Mouse (Mus musculus): ENCODE results near the gene Kif7. TPM values are rescaled to one million over a fixed set of nuclear protein-coding genes. Genes with fewer than 3 reads are reported as not detected.
A peak's percentile ranks its signal among the peaks of the same experiment; 100 is the strongest.

The Kif7 gene
- polyA plus RNA-seq, 1 experiment, result 1.4 TPM

DNA sequence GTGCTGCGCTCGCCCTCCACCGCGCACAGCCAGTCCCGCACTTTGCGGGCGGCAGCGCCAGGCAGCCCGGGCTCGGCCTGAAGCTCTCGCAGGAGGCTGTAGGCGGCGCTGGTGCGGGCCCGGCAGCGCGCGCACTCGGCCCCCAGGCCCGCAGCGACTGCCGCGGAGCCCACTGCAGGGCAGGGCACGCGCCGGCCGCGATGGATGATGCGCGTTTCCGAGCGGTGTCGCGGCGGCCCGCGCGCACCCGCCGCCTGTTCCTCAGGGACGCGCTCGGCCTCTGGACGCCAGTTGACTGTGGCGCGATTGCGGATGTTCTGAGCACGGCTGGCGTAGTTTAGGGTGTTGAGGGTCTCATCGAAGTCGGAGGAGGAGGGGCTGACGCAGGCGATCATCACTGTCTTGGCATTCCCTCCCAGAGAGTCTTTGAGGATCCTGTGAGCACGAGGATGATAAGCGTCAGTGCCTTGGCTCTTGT is 5.4 kb downstream of the Kif7 start:
- 2% methylated on average over 55 of the region's 55 CpGs for WGBS

DNA sequence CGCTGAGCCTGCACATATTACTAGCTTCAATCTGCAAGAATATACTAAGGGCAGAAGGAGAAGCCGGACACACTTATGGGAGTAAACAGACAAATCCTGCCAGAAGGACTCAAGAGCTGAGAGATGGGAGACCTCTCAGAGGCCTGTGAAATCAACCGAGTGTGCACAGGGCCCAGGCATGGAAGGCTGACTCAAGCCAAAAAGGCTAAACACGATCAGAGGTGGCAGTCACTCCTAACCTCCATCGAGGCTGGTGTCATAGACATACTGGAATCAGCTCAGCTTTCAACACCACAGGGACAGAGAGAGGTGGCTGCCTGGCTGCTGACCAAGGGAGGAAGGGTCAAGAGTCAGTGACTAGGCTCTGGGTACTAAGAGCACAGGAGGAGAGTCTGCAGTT is 10.3 kb downstream of the Kif7 start:
- DNase-seq, result no peak
- Histone ChIP-seq H3K4me3 (replicated peaks; ENCODE audit: insufficient read depth, low read depth, low read length) (no peak overlapping the region), H3K27me3 (ENCODE audit: control insufficient read depth, insufficient read depth, low read length) (no peaks in the 10 kb centered on the region), H3K27ac (ENCODE audit: insufficient read depth, low read length) (no peak overlapping the region), H3K4me1 (ENCODE audit: control insufficient read depth, insufficient read depth, low read length) (no peaks in the 10 kb centered on the region)
- WGBS, result 85% methylated on average over 5 of the region's 5 CpGs
- no peak for TF ChIP-seq CTCF (IDR thresholded peaks at IDR 0.05; ENCODE audit: borderline replicate concordance, insufficient read depth, low read depth, low read length)
- no peak for TF ChIP-seq POLR2A (IDR thresholded peaks at IDR 0.05; ENCODE audit: borderline replicate concordance, insufficient read depth, low read length)

More for the DNA sequence above, 5.4 kb downstream of the Kif7 start:
- peak overlapping the region; percentile 95 for H3K4me3 ChIP-seq (replicated peaks; ENCODE audit: insufficient read depth, low read depth, low read length)
- no peaks in the 10 kb centered on the region for H3K27me3 ChIP-seq (ENCODE audit: control insufficient read depth, insufficient read depth, low read length)
- peak; percentile 67 to 73 for DNase-seq
- no peaks in the 10 kb centered on the region for H3K4me1 ChIP-seq (ENCODE audit: control insufficient read depth, insufficient read depth, low read length)
- no peak overlapping the region for H3K27ac ChIP-seq (ENCODE audit: insufficient read depth, low read length)
- peak; percentile 28; the same call in 1 of the 2 replicates for TF ChIP-seq CTCF (IDR thresholded peaks at IDR 0.05; ENCODE audit: borderline replicate concordance, insufficient read depth, low read depth, low read length)
- TF ChIP-seq POLR2A (IDR thresholded peaks at IDR 0.05; ENCODE audit: borderline replicate concordance, insufficient read depth, low read length), result 0 out of 2 replicates have a peak, but pooled peaks have one; percentile 30

DNA sequence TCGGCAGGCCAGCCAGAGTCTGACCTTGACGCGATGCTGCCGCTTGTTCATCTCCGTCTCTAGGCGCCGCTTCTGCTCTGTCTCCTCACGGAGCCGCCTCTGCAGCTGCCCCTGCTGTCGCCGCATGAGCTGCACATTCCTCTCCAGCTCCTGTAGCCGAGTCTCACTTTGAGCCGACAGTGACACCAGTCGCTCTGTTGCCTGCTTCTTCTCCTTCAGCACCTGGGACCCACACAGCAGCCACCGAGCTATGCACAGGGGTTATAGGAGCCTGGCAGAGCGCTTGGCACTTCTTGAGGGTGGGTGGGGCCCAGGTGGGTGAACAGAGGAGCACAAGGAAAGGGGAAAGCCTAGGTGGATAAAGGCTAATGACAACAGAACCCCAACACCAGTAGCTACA is 12.8 kb downstream of the Kif7 start:
- no peak for DNase-seq
- TF ChIP-seq CTCF (IDR thresholded peaks at IDR 0.05; ENCODE audit: borderline replicate concordance, insufficient read depth, low read depth, low read length), result no peak
- WGBS, result 76% methylated on average over 16 of the region's 16 CpGs
- H3K27me3 ChIP-seq (ENCODE audit: control insufficient read depth, insufficient read depth, low read length), result no peaks in the 10 kb centered on the region
- no peaks in the 10 kb centered on the region for H3K4me1 ChIP-seq (ENCODE audit: control insufficient read depth, insufficient read depth, low read length)
- H3K27ac ChIP-seq (ENCODE audit: insufficient read depth, low read length), result no peak overlapping the region
- H3K4me3 ChIP-seq (replicated peaks; ENCODE audit: insufficient read depth, low read depth, low read length), result no peak overlapping the region

DNA sequence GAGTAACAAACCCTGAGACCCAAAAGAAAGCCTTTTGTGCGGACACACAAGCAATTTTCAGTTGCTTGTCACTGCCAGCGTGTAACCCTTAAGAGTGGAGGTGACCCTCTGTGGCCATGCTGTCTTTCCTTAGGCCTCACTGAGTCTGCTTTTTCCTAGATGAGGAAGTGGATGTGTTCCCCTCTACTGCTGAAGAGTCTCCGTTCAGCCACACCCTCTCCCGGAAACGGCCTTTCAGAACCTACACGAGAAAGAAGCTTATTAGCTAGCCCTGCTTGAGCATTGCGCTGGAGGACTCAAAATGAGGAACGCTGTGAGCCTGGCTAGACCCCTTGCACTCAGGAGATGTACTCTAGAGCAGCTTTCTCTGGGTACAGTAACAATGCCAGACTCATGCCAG is 19.0 kb downstream of the Kif7 start:
- TF ChIP-seq POLR2A (IDR thresholded peaks at IDR 0.05; ENCODE audit: borderline replicate concordance, insufficient read depth, low read length) (no peak), CTCF (IDR thresholded peaks at IDR 0.05; ENCODE audit: borderline replicate concordance, insufficient read depth, low read depth, low read length) (no peak)
- H3K27me3 ChIP-seq (ENCODE audit: control insufficient read depth, insufficient read depth, low read length), result no peaks in the 10 kb centered on the region
- 86% methylated on average over 8 of the region's 8 CpGs for WGBS
- no peak for DNase-seq
- no peaks in the 10 kb centered on the region for H3K4me1 ChIP-seq (ENCODE audit: control insufficient read depth, insufficient read depth, low read length)
- no peak overlapping the region for H3K4me3 ChIP-seq (replicated peaks; ENCODE audit: insufficient read depth, low read depth, low read length)
- H3K27ac ChIP-seq (ENCODE audit: insufficient read depth, low read length), result no peak overlapping the region

- 94% methylated on average over 2 of the region's 2 CpGs for WGBS
- no peak for DNase-seq
- Histone ChIP-seq H3K4me3 (replicated peaks; ENCODE audit: insufficient read depth, low read depth, low read length) (no peak overlapping the region), H3K27me3 (ENCODE audit: control insufficient read depth, insufficient read depth, low read length) (no peaks in the 10 kb centered on the region), H3K4me1 (ENCODE audit: control insufficient read depth, insufficient read depth, low read length) (no peaks in the 10 kb centered on the region), H3K27ac (ENCODE audit: insufficient read depth, low read length) (no peak overlapping the region)
- TF ChIP-seq CTCF (IDR thresholded peaks at IDR 0.05; ENCODE audit: borderline replicate concordance, insufficient read depth, low read depth, low read length), result no peak
- no peak for TF ChIP-seq POLR2A (IDR thresholded peaks at IDR 0.05; ENCODE audit: borderline replicate concordance, insufficient read depth, low read length)
Observed at GRCm38 (mm10) chr7:79680231-79680630, 35.3 kb downstream of the Kif7 start.

GRCm38 (mm10) chr7:79679186-79679585 is 36.3 kb downstream of the Kif7 start:
- no peak overlapping the region for H3K27ac ChIP-seq (ENCODE audit: insufficient read depth, low read length)
- no peaks in the 10 kb centered on the region for H3K27me3 ChIP-seq (ENCODE audit: control insufficient read depth, insufficient read depth, low read length)
- DNase-seq, result no peak
- no peak for TF ChIP-seq CTCF (IDR thresholded peaks at IDR 0.05; ENCODE audit: borderline replicate concordance, insufficient read depth, low read depth, low read length)
- no peak for TF ChIP-seq POLR2A (IDR thresholded peaks at IDR 0.05; ENCODE audit: borderline replicate concordance, insufficient read depth, low read length)
- no peak overlapping the region for H3K4me3 ChIP-seq (replicated peaks; ENCODE audit: insufficient read depth, low read depth, low read length)
- no peaks in the 10 kb centered on the region for H3K4me1 ChIP-seq (ENCODE audit: control insufficient read depth, insufficient read depth, low read length)

DNA sequence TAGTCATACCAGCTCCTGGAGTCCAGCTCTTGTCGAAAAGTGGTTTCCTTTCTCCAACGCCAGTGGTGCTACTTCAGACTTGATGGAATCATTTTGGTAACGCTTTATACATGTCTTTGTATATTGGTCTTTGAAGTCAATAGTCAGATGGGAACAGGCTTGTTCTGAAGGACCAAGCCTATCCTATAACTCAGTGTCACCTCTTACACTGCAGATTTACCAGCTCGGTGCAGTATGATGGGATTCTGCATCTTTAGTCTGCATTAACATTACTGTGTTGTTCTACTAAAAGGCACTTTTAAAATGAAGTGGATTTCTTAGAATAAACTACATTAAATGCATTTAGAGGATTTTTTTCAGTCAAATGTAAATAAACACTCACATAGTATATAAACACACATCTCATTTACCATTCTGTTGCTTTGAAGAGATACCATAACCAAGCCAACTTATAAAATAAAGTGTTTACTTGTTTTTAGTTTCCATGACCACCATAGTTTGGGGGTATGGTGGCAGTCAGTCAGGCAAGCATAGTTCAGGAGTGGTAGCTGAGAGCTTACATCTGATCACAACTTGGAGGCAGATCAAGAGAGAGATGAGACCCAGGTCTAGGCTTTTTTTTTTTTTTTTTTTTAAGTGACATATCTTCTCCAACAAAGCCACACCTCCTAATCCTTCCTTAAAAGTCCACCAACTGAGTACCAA is 44.5 kb downstream of the Kif7 start:
- no peak overlapping the region for H3K4me3 ChIP-seq (replicated peaks; ENCODE audit: insufficient read depth, low read depth, low read length)
- no peak for TF ChIP-seq POLR2A (IDR thresholded peaks at IDR 0.05; ENCODE audit: borderline replicate concordance, insufficient read depth, low read length)
- H3K4me1 ChIP-seq (ENCODE audit: control insufficient read depth, insufficient read depth, low read length), result no peaks in the 10 kb centered on the region
- 92% methylated on average over 4 of the region's 4 CpGs for WGBS
- DNase-seq, result no peak
- no peak overlapping the region for H3K27ac ChIP-seq (ENCODE audit: insufficient read depth, low read length)
- no peaks in the 10 kb centered on the region for H3K27me3 ChIP-seq (ENCODE audit: control insufficient read depth, insufficient read depth, low read length)

- Histone ChIP-seq H3K27me3 (ENCODE audit: control insufficient read depth, insufficient read depth, low read length) (no peaks in the 10 kb centered on the region), H3K4me3 (replicated peaks; ENCODE audit: insufficient read depth, low read depth, low read length) (no peak overlapping the region), H3K4me1 (ENCODE audit: control insufficient read depth, insufficient read depth, low read length) (no peaks in the 10 kb centered on the region), H3K27ac (ENCODE audit: insufficient read depth, low read length) (no peak overlapping the region)
- TF ChIP-seq POLR2A (IDR thresholded peaks at IDR 0.05; ENCODE audit: borderline replicate concordance, insufficient read depth, low read length) (no peak), CTCF (IDR thresholded peaks at IDR 0.05; ENCODE audit: borderline replicate concordance, insufficient read depth, low read depth, low read length) (no peak)
- no peak for DNase-seq
Observed at GRCm38 (mm10) chr7:79666690-79667089, 48.8 kb downstream of the Kif7 start.

Measured in cerebellum, adult 2 months (tissue).